Comparison of ENCODE assay signal across 18 mouse cellular contexts in genomic region chr19:42838271-42838670, GRCm38 (mm10).
"Had no signal": no experiment of that assay in that cellular context is flagged by ENCODE, and none has a peak within 500 bp of the region (broad histone marks: within the 10 kb centered on the region; RNA-seq: fewer than 3 reads in every experiment).

No protein-coding gene starts in this region.

- H3K4me1 ChIP-seq: intestine, embryonic 15.5 days; liver, embryonic 13.5 days; midbrain, embryonic 12.5 days; midbrain, embryonic 15.5 days; neural tube, embryonic 12.5 days; neural tube, embryonic 15.5 days had no signal

- H3K9me3 ChIP-seq: intestine, embryonic 15.5 days; limb, embryonic 13.5 days; liver, embryonic 13.5 days; midbrain, embryonic 12.5 days; midbrain, embryonic 15.5 days; neural tube, embryonic 12.5 days; neural tube, embryonic 15.5 days had no signal

- H3K4me3 ChIP-seq: intestine, embryonic 15.5 days; limb, embryonic 13.5 days; liver, embryonic 13.5 days; midbrain, embryonic 12.5 days; midbrain, embryonic 15.5 days; neural tube, embryonic 12.5 days; neural tube, embryonic 15.5 days had no signal

- H3K9ac ChIP-seq: intestine, embryonic 15.5 days; limb, embryonic 13.5 days; liver, embryonic 13.5 days; midbrain, embryonic 12.5 days; midbrain, embryonic 15.5 days; neural tube, embryonic 12.5 days; neural tube, embryonic 15.5 days had no signal

- H3K36me3 ChIP-seq: intestine, embryonic 15.5 days; limb, embryonic 13.5 days; liver, embryonic 13.5 days; midbrain, embryonic 12.5 days; midbrain, embryonic 15.5 days; neural tube, embryonic 12.5 days; neural tube, embryonic 15.5 days had no signal

- H3K4me2 ChIP-seq: intestine, embryonic 15.5 days; limb, embryonic 13.5 days; liver, embryonic 13.5 days; midbrain, embryonic 12.5 days; midbrain, embryonic 15.5 days; neural tube, embryonic 12.5 days; neural tube, embryonic 15.5 days had no signal

- ATAC-seq: intestine, embryonic 15.5 days; midbrain, embryonic 15.5 days had no signal

- DNase-seq: kidney, adult 18-20 months; kidney, postnatal 14 days; liver, embryonic 13.5 days; lung, adult 2 months; lung, postnatal 14 days; right cerebral cortex, adult 18-20 months; right cerebral cortex, postnatal 4 days; thymus, adult 2 months; thymus, postnatal 14 days; thymus, postnatal 4 days had no signal

- H3K27ac ChIP-seq: intestine, embryonic 15.5 days; limb, embryonic 13.5 days; liver, embryonic 13.5 days; macrophage; midbrain, embryonic 12.5 days; midbrain, embryonic 15.5 days; neural tube, embryonic 12.5 days; neural tube, embryonic 15.5 days; stomach, postnatal 0 days had no signal

- H3K27me3 ChIP-seq: intestine, embryonic 15.5 days; liver, embryonic 13.5 days; midbrain, embryonic 12.5 days; midbrain, embryonic 15.5 days; neural tube, embryonic 12.5 days; neural tube, embryonic 15.5 days had no signal
